Mouse (Mus musculus) CD4-positive naive resting alpha-beta T cell, adult 76 days (primary cell): ENCODE results near the gene Pbx4. TPM values are rescaled to one million over a fixed set of nuclear protein-coding genes. Genes with fewer than 3 reads are reported as not detected.

ENCODE experiments used
- total RNA-seq: library from RNA; stranded (reverse); gene quantifications from one replicate; pipeline ENCODE4 v1.2.4, GENCODE M21; 2023

Pbx4 gene
- total RNA-seq: 3.8 TPM

GRCm38 (mm10) chr8:69832298-69832853 is at the start of gene Pbx4:
Gene Pbx4, plus strand, starts transcription at chr8:69832491.

GRCm38 (mm10) chr8:69790773-69791367 is 41.4 kb upstream of the Pbx4 start, which contains the start of the genes Atp13a1 and Zfp866:
Gene Atp13a1, plus strand, starts transcription at chr8:69791163.
Gene Zfp866, minus strand, starts transcription at chr8:69791178.

DNA sequence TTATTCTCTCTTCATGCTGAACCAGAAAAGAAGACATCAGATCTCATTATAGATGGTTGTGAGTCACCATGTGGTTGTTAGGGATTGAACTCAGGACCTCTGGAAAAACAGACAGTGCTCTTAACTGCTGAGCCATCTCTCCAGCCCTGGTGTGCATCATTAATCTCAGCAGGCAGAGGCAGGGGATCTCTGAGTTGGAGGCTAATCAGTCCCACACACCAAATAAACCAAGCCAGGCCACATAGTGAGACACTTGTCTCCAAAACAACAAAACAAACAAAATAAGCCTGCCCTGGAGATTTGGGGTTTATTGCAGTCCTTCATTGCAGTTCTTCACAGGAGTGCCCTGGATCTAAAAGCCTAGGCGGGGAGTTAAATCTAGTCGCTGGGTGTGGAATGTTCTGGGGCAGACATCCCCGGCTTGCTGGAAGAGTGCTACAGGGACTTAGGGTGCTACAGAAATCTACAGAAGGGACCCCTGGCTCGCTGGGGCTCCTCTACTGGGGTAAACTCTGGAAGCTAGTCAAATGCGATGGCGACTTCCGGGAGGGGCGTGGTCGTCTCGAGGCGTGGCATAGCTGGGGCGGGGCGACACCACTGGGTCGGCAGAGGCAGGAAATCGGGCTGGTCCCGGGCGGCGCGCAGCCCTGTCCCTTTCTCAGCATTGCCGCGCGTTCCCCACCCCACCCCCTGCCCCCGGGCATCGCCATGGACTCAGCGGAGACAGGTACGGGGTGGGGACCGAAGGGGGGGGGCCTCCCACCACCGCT is 24.0 kb upstream of the Pbx4 start, which contains the start of gene Gmip:
Gene Gmip (plus strand): TSS at position 586 of the 770 bp plus-strand sequence.

DNA sequence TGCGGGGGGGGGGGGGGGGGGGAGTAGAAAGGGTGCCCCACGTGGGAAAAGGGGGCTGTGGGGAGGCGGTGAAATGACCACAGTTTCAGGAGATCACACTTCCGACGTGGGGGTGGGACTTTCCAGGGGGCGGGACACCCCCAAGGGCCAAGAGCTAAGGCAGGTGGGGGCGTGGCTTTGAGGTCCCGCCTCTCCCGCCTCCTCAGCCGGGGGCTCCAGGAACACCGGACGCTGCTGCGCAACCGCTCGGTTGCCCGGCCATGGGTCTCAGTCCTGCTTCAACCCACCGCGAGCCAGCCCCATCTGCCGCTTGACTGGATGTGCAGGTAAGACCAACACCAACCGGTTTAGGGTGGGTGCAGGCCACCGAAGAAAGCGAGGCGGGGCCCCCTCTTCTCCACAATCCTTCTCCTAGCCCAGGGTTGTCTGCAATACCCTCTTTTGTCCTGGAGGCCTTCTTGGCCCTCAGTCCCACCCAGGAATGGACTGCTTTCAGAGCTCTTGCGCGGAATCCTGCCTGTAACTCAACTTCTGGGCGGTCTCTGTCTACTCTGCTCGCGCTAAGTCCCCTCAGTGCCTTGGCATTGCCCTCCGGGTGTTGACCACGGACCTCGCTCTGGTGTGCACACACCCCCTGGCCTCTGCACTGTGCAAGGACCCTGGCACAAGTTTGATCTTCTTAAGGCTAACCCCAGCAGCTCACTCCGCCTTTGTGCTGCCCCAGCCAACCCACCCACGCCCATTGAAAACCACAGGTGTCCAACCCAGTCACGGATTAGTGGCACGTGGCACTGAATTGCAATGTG is 9.7 kb upstream of the Pbx4 start, which contains the start of gene Lpar2:
Gene Lpar2 (plus strand): TSS at position 44 of the 806 bp plus-strand sequence.

DNA sequence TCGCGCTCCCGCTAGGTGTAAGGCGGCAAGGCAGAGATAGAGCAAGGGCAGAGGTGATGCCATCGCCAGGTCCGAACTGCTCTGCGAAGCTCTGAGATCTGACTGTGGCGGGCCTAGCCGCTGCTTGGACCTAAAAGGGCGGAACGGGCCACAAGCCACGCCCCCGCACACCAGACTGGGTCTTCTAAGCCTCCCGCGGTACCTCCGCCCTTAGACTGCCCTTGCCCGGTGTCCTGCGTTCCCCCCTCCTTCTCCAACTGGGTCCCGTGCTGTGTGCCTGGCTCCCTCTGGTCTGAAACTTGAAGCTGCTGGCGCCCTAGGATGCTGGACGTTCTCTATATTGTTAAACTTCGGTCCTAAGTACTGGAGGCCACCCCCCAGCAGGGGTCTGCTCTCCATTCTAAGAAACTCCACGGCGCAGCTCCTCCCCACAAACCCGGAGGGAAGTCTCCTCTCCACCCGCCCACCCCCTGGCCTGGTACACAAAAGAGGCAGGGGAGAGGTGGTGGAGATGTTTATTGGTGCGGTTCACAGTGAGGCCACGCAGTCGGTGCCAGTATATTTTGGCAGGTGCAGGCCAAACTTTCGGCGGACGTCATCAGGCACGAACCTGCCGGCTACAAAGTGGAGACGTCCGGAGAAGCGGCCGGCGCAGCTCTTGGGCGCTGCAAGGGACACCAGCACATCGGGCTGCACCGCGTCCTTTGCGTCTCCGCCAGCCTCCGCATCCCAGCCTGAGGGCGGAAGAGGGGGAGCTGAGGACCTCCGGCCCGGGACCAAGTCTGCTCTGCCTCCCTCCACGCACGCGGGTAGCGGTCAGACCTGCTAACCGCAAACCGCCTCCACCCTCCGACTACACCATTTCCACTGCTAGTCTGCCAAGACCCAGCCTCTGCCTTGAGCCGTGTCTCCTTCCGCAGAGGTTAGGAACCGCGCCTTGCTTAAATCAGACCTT is 55.3 kb downstream of the Pbx4 start, which contains the start of gene Cilp2:
Gene Cilp2 (minus strand): TSS at position 399 of the 955 bp plus-strand sequence.

GRCm38 (mm10) chr8:69902163-69903062 is 70.1 kb downstream of the Pbx4 start, which contains the start of the genes Tssk6, Ndufa13 and Yjefn3:
Gene Tssk6, plus strand, starts transcription at chr8:69902184.
Gene Ndufa13, minus strand, starts transcription at chr8:69902558.
Gene Yjefn3, minus strand, starts transcription at chr8:69902712.

Other genes starting within 250 kb of the Pbx4 start
- 89.2 TPM for gene Zfp868, start 206.9 kb upstream of the Pbx4 start, total RNA-seq
- 0.32 TPM for gene Zfp964, start 178.0 kb upstream of the Pbx4 start, total RNA-seq
- gene Zfp869, start 121.8 kb upstream of the Pbx4 start, total RNA-seq: 89.3 TPM
- 5.0 TPM for gene Zfp963, start 82.5 kb upstream of the Pbx4 start, total RNA-seq
- 4.0 TPM for gene Gm20422, start 57.6 kb upstream of the Pbx4 start, total RNA-seq
- 60.4 TPM for gene Atp13a1, start 41.3 kb upstream of the Pbx4 start, total RNA-seq
- gene Zfp866, start 41.3 kb upstream of the Pbx4 start, total RNA-seq: 43.1 TPM
- 236 TPM for gene Gmip, start 23.8 kb upstream of the Pbx4 start, total RNA-seq
- gene Lpar2, start 10.1 kb upstream of the Pbx4 start, total RNA-seq: 3.3 TPM
- not detected for gene Cilp2, start 55.2 kb downstream of the Pbx4 start, total RNA-seq
- 0.44 TPM for gene Tssk6, start 69.7 kb downstream of the Pbx4 start, total RNA-seq
- 46.0 TPM for gene Ndufa13, start 70.1 kb downstream of the Pbx4 start, total RNA-seq
- 1.1 TPM for gene Yjefn3, start 70.2 kb downstream of the Pbx4 start, total RNA-seq
- gene Gatad2a, start 163.9 kb downstream of the Pbx4 start, total RNA-seq: 75.0 TPM
- 136 TPM for gene Mau2, start 210.2 kb downstream of the Pbx4 start, total RNA-seq
- gene Sugp1, start 210.3 kb downstream of the Pbx4 start, total RNA-seq: 52.8 TPM
- not detected for gene Tm6sf2, start 240.4 kb downstream of the Pbx4 start, total RNA-seq